Mouse (Mus musculus) heart, adult 2 months (tissue): ENCODE data around the gene Nucb2.

Experiments used
- EP300 ChIP-seq: fragments of 200-500 bp; IDR thresholded peaks from 2 replicates; pipeline ENCODE4 v1.6.1; 2011; ENCODE audit warnings: low read depth, low read length, control low read depth; ENCODE audit not compliant: insufficient read depth
- POLR2A ChIP-seq: fragments of 200-500 bp; IDR thresholded peaks from 2 replicates; pipeline ENCODE4 v1.6.1; 2011; ENCODE audit warnings: mild to moderate bottlenecking, low read depth, low read length, control low read depth; ENCODE audit not compliant: insufficient read depth

DNA sequence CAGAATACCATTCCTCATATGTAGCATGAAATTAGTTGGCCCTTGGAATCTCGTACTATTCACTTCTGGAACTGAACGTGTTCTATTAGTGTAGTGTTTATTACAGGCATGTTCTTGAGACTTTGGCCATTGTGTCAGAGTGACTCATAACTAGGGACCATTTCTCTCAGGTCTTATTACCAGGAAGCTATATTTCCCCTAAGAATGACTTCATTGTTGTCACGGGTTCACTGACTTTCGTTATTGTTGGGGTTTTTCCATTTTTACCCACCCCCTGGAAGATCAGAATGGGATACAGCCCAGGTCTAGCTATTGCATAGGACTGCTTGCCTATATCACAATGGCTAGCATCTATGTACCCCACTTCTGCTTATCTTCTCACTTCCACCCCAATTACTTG is 47.2 kb upstream of the Nucb2 start:
- no peak for TF ChIP-seq POLR2A
- TF ChIP-seq EP300: no peak
